Mouse (Mus musculus) spleen, postnatal 10 days (tissue): ENCODE data around the gene Crtc3.

Experiments used
- DNase-seq, 2 experiments: peaks; one replicate each; pipeline ENCODE4 v3.0.0; 2021 to 2022; ENCODE audit warnings: low spot score in 2 of 2

Gene Crtc3

GRCm38 (mm10) chr7:80557161-80557560 lies 131.5 kb downstream of the Crtc3 start:
- no peak for DNase-seq

GRCm38 (mm10) chr7:80556166-80556565 lies 132.5 kb downstream of the Crtc3 start:
- no peak for DNase-seq

- no peak for DNase-seq
Measured at GRCm38 (mm10) chr7:80555146-80555545, 133.5 kb downstream of the Crtc3 start.

- DNase-seq, result peak in 1 of 2 experiments; percentile 42
Measured at GRCm38 (mm10) chr7:80554180-80555021, 134.3 kb downstream of the Crtc3 start.

GRCm38 (mm10) chr7:80548513-80549260 lies 140.0 kb downstream of the Crtc3 start:
- no peak for DNase-seq

GRCm38 (mm10) chr7:80542139-80542831 lies 146.4 kb downstream of the Crtc3 start:
- no peak for DNase-seq

- DNase-seq, result no peak
Measured at GRCm38 (mm10) chr7:80539581-80539980, 149.1 kb downstream of the Crtc3 start.
